Mouse (Mus musculus) bone marrow, adult 2 months (tissue): ENCODE data around the gene Prpf38b.

Experiments
- CTCF ChIP-seq: fragments of 200-500 bp; IDR thresholded peaks from 2 replicates; pipeline ENCODE4 v1.5.1; 2011; ENCODE audit warnings: low read length, control low read depth; ENCODE audit not compliant: control insufficient read depth, insufficient read depth
- POLR2A ChIP-seq: fragments of 200-500 bp; IDR thresholded peaks from 2 replicates; pipeline ENCODE4 v1.6.1; 2011; ENCODE audit warnings: low read depth, mild to moderate bottlenecking, control low read depth, low read length, borderline replicate concordance; ENCODE audit not compliant: control insufficient read depth

GRCm38 (mm10) chr3:108853266-108853665 lies 58.3 kb downstream of the Prpf38b start:
- no peak for TF ChIP-seq CTCF
- TF ChIP-seq POLR2A, result no peak
